Mouse (Mus musculus): ENCODE results near the gene Ulk1. TPM values are rescaled to one million over a fixed set of nuclear protein-coding genes. Genes with fewer than 3 reads are reported as not detected.

The Ulk1 gene
- 141 TPM for total RNA-seq (2023)

GRCm38 (mm10) chr5:110809667-110810325 lies at the start of gene Ulk1:
Gene Ulk1 (minus strand): TSS chr5:110810097.

DNA sequence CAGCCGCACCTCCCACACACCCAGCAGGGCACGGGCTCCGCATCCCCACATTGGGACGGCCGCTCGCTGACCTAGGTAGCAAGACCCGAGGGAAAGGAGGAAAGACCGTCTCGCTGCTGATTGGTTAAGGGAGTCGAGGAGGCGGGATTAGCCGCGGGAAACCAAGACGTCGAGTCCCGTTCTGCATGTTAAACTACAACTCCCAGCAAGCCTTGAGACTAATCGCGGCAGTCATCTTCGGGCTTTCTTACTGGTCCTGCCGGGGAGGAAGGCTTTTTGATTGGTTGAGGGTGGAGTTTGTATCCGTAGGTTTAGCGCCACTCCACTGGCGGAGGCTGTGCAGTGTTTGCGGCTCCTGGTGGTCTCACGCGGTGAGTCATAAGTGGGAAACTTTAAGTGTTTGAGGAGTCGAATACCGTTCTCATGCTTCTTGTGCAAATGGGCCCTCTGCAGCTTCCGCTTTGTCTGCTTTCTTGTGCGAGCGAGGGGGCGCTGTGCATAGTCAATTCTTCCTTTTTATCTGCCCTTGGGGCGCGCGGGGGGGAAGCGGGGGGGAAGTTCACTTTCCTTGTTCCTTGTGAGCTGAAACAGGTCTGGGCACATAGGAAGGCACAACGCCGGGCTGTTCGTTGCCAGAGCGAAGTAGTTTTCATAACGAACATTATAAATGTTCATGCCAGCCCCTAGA lies 29.9 kb upstream of the Ulk1 start, which contains the start of the genes Hscb and Chek2:
Gene Hscb, minus strand, starts transcription at position 100 of the 688 bp plus-strand sequence.
Gene Chek2, plus strand, starts transcription at position 302 of the 688 bp plus-strand sequence.

DNA sequence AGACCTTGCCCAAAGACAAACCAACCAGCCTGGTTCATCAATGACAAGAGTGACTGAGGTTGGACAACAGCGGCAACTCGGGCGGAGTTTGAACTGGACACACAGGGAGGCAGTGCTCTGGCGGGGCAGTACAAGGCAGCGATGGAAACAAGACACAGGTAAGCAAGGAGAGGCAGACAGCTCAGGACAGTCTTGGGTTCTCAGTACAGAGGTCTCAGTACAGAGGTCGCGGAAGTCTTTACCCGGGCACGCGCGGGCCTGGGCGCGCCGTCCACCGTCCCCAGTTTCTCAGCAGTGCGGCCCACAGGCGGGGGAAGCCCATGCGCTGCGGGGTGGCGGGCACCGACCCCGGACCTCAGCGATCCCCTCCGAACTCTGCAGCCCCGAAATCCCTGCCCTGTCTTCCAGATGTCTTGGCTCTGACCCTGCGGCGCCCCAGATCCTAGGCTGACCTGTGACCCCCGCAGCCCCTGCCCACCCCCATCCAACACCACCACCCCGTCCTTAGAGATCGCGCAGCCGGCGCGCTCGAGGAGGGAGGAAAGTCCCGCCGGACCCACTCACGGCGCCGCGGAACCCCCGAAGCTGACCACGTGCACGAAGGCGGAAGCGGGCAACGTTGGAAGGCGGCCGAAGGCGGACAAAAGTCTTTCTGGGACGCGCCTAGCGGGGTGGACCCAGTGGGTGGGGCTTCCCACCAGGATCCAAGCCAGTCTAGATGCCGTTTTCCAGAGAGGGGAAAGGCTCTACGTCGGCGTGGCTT lies 29.7 kb downstream of the Ulk1 start, which contains the start of gene Pus1:
Gene Pus1, minus strand, starts transcription at position 662 of the 763 bp plus-strand sequence.

DNA sequence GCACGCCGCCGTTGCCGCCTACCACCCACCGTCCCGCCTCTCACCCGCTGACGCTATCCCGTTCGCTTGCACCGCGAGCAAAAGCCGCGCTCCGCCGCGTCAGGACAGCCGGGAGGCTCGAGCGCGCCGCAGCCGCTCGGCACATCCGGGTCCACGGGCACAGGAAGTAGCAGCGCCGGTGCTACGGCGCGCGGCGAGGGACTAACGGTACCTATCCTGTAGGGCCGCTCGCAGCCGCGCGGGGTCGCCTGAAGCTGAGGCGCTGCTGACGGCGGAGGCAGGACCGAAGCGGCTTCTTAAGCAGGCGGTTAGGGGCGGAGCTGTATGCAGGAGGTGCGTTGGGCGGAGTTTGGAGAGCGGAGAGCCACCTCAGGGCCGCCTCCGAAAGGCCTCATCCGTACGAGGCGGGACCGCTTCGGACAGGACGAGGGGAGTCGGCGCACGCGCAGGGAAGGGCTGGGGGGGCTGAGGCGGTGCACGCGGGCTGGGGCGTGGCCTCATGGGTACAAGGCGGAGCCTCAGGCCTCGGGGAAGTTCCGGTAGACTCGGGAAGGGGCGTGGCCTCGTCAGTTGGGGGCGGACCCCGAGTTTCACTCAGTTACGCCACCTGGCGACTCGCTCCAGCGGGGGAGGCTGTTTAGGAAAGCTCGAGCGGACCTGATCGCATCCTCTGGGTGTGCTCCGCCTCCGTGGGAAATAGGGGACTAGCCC lies 39.3 kb downstream of the Ulk1 start, which contains the start of gene Ep400:
Gene Ep400, minus strand, starts transcription at position 270 of the 711 bp plus-strand sequence.

Other genes with a start within 250 kb of the Ulk1 start
- 48.7 TPM for gene Noc4l, start 156.7 kb downstream of the Ulk1 start, total RNA-seq (2023)
- 59.8 TPM for gene Ddx51, start 156.6 kb downstream of the Ulk1 start, total RNA-seq (2023)
- 253 TPM for gene Ep400, start 39.4 kb downstream of the Ulk1 start, total RNA-seq (2023)
- 33.0 TPM for gene Pus1, start 29.4 kb downstream of the Ulk1 start, total RNA-seq (2023)
- 25.3 TPM for gene Hscb, start 29.7 kb upstream of the Ulk1 start, total RNA-seq (2023)
- gene Chek2, start 29.9 kb upstream of the Ulk1 start, total RNA-seq (2023) = 2.2 TPM
- 44.1 TPM for gene Ttc28, start 69.7 kb upstream of the Ulk1 start, total RNA-seq (2023)